Mouse (Mus musculus) liver, adult (tissue): ENCODE results near the gene Gm15319.
"Not testable (repeated sequence)": the region's sequence is repeated elsewhere in the genome, so short reads cannot be mapped to it uniquely, and the experiment has no call there.

Experiments used
- GATA4 ChIP-seq: IDR thresholded peaks from 2 replicates; pipeline ENCODE4 v1.6.1; 2014; ENCODE audit warnings: mild to moderate bottlenecking, low read length; ENCODE audit not compliant: insufficient replicate concordance

The Gm15319 gene

DNA sequence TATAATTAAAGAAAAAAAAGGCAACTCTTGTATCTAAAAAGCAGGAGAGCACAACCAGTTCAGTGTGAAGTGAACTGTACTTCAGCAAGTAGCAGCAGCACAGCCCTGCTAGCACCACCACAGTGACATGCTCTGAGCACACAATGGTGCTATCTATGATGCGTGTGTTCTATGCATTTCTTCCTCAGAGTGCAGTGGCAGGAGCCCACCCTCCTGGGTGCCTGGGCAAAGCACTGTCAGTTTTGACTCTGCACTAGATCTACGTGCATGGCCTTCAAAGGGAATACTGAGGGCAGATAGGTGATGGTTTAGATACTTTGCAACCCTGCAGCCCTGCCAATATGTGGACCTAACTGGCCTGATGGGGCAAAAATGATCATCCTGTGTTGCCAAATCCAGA lies at the start of gene Gm15319:
Gene Gm15319, minus strand, starts transcription at position 101 of the 400 bp plus-strand sequence.
- not testable (repeated sequence) for TF ChIP-seq GATA4

DNA sequence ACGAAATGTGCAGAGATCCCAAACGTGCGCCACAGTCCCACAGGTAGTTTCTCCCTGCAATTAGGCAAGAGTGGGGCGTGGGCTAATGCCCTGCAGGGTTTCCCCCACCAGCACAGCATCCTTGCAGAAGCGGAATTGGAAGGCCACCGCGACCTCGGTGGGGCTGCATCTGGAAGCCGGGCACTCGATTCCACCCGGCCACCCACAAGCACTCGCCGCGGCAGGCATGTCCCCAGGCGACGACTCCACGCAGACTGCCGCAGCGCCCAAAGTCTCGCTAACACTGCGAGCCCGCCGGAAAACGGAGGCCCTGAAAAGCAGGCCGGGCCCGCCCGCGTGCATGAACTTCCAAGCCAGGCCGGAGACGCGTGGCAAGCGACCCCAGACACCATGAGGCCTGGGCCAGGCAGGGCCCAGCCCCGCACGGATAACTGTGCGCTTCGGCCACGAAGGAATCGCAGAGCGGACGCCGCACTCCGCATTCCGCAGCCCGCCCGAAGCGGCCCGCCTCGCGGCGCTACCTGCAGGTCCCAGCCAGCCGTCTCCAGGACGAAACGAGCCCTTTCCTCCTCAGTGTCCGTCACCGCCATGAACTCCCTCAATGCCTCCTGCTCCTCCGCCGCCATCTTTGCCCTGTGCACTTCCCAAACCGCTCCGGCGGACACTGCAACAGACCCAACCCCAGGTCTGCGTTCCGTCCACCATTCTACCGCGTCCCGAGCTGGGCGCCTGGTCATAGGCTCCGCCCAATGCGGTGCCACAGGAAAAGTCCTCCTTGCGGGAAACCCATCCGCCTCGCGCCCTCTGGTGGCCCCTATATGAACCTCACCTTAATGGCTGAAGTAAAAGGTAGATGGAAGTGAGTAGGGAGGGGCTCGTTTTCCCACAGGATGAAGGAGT lies 66.0 kb downstream of the Gm15319 start:
- TF ChIP-seq GATA4, result peak; percentile 14; the same call in 1 of the 2 replicates
